Mouse (Mus musculus): ENCODE measurements at regions not wholly inside any gene's neighbourhood (a gene's known extent, or its start where the extent isn't known, plus 50 kb on each side); places are given as distances from the start of the nearest gene placed in this dataset.

DNA sequence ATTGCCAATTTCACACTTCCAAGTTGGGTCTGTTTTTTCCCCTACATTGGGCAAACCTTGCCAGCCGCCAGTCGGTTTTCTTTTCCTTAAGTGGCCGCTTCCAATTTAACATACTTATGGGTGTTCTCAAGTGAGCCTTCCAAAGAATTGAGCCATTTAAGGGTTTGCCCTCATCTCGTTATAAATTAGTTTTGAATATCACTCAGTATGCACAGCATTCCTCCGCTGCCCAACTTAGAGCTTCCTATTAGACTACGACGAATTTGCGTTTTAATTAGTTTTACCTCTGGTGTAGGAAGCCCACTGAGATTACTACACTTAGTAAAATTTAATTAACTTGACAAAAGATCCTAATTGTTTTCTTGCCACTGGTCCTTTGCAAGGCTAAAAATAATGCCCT, 209.9 kb downstream of the Cdh11 start:
- no peak for DNase-seq

DNA sequence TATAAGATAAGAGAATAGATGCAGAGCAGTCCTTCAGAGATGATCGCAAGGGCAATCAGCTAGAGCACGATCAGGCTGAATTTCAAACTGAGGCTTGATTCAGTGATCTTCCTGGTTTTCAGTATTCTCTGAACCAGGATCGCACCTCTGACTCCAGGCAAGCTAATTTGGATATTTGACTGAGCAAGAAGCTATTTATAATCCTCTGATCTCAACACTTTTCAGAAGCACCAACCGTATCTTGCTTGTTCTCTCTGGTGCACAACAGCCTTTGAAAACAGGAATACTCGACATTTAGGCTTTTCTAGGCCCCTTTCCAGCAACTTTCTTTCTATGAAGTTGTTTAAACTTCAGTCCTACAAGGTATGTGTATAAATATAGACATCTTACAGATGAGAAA, 217.7 kb downstream of the Cdh11 start:
- no peak for DNase-seq

DNA sequence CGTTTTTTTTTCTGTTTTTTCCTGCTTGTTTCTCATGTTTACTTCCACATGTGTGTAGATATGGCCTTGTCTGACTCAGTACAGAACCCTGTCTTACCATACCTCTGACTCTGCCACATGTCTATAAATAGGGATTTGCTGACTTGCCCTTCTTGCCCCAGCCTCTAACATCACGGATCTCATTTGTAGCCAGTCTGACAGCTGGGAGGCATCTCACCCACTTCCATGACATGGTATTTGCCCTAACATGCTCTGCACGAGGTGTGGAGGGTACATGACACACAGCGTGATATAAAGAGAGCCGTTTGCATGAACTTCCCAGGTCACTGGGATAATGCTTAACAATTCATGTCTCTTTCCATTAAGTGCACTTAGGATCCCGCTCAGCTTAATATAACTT, 231.2 kb downstream of the Cdh11 start:
- DNase-seq, result no peak

DNA sequence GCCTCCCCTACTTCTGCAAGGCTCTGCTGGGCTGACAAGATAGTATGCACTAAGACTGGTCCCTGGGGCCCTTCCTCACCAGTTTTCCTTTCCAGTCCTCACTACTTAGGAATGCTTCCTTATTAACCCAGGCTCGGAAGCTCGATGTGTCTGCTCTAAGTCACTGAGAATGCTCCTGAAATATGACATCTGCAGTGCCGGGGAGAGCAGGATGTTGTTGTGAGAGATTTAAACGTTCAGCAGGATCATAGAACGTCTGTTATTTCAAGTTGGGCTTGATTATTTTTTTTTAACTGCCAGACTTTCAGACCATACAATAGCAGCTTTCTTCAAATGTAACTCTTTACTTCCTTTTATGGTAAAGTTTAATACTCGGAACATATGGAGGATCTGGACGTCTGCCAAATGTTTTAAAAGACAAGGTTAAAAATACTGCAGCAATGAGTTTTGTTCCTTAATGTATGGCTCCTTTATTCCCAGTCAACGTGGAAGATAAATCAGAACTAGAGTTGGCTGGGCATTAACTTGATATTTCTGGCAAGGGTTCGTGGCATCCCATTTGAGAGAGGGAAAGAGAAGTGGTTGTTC, 232.0 kb downstream of the Cdh11 start:
- DNase-seq, result no peak

DNA sequence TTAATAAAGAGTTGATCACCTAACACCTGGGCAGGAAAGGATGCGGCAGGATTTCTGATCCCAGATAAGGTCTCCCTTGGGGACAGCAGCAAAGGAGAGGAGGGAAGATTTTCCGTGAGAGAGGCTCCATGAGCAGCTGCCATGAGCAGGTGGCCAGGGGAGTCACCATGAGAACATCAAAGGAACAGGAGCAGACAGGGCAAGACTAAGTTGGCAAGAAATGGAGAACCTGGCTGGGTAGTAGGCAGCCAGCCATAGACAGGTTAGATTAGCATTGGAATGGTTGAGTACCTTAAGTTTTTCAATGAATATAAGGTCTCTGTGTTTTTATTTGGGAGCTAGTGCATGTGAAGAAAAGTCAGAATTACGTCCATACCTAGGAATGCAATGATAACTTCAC, 246.6 kb downstream of the Cdh11 start:
- no peak for DNase-seq

DNA sequence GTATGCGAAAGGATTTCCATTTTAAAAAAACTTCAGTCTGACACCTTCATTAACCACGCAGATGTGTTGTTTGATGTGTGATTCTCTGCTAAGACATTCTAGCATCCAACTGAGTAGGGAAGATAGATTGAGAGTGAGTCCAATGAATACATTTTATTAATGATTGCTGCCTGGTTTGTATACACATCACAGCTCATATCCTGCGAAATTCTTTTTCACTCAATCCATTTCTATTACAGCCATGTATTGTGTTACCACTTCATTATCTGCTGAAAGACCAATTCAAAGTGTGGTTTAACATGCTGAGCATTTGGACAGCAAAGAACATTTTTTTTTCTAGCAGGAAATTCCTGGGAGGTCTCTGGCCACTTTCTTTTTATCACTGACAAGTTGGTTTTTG, 247.4 kb downstream of the Cdh11 start:
- DNase-seq, result no peak

DNA sequence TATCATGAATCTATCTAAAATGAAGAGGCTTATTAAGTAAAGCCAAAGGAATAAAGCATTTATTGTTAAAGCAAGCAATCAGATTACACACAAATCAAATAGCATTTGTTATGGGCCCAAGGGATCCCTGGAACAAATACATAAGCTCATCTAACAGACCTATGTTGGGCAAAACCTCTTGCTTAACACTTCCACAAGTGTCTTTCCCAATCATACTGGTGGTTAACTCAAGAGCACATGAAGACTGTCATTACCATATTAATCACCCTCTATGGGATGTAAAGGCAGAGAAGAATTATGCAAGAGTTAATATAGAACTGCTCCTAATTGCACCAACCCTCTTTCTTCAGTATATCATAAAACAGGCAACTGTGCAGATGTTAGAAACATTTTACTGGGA, 267.0 kb downstream of the Cdh11 start:
- no peak for DNase-seq

DNA sequence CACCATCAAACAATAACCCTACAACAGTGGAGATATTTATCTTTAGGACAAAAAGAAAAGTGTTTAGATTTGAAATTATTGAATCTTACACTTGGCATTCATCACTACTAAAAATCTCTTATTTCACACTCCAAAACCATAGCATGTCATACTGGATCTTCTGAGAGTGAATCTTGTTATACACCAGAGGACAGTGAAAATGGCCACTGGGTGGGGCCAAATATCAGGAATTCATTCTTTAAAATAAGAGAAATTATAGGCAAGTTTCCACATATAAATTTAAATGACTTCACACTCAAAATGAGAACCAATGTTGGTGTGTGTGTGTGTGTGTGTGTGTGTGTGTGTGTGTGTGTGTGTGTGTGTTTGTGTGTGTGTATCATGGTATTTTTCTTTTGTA, 269.7 kb downstream of the Cdh11 start:
- no peak for DNase-seq

DNA sequence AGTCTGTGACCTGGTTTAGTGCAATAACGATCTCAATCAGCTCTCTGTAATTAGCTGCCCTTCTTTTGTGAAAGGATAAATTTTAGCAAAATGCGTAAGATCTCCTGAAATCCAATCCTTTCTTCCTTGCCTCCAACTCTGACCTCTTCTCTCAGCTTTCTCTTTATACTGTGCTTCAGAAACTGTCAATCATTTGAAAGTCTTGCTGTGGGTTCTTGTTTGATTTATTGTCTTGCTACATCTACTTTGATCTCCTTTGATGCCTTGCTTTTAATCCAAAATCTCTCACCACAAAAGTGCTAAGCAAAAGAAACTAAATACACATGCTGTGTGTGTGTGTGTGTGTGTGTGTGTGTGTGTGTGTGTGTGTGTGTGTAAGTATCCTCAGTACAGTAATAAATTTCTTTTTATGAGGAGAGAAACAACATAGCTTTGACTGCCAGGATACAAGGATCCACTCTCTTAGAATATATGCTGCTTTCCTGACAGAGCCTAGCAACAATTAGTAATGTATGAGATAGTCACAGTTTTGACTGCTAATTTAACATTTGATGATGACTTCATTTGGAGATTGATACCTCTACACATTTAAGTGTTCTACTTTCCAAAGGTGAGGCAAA, 270.5 kb downstream of the Cdh11 start:
- DNase-seq, result no peak

DNA sequence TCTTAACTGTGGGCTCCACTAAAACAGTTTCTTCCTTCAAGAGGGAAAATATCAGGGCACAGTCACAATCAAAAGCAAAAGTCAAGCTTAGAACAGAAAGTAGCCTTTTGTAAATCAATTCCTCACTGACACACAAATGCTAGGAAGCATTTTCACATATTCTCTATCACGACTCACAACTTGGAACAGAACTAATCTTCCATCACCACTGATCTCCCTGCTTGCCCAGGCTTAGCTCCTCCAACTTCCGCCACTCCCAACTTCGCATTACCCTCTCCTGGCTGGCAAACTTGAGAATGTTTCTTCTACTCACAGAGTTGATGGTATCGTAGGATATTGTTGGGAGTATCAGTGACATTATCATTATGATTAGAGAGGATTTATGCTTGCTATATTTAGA, 284.7 kb downstream of the Cdh11 start:
- no peak for DNase-seq

DNA sequence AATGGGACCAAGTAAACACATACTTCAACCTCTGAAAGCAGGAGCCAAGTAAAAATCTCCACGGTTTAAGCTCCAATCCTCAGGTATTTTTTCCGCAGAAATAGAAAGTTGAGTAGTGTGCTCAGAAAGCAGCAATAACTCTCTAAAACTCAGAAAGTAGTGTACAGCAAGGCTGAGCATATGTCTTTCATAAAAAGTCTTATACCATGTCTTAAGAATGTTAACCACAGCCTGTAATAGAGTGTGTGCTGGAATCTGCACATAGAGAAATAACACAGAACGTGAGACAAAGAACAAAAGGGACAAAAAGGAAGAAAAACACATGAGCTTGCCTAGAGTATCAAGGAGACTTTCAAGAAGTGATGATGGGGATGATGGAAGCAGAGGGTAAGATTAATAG, 285.2 kb downstream of the Cdh11 start:
- no peak for DNase-seq

DNA sequence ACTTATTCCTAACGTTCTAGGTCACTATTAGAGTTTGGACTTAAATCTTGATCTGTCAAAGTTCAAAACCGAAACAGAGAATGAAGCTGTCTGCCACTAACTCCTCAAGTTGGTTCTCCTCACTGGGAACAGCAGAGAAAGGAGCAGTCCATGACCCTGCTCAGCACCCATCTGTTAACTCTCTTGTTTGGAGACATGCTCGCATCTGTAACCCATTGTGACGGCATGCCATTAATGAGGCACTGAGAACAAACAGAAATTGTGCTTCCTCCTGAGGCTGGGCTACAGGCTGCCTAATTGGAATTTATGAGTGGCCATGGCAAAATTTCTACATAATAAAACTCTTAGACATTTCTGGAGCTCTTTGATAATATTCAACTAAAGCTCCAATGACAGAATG, 286.4 kb downstream of the Cdh11 start:
- no peak for DNase-seq

DNA sequence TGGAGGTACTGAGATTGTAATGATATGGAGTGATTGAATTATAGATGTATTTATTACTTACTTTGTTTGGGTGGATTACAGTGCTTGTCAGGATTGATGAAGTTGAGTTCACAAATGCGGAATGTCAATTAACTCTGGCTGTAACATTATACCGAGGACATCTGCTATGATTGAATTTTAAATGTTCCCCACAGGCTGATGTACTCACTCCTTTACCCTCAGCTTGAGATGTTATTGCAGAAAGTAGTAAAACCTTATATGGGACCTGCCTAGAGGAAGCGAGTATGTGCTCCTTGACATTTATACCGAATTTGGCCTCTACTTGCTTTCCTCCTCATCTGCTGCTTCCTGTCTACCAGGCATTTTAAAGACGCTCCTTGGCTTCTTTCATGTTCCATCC, 288.3 kb downstream of the Cdh11 start:
- DNase-seq, result no peak

DNA sequence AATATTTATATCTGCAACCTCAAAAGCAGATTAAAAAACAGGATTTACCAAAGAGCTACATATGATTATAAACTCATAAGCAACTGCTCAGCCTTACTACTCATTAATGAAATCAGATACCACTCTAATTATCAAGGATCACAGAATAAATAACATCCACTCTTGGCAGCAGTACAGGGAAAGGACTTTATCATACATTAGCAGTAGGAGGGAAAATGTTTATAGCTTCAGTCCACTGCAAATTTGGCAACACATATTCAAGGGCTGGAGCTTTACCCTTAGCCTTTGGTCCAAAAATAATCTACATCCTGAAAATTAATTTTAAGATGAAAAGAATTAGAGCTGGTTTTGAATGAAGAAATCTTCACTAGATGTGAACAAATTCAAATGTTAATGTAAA, 288.7 kb downstream of the Cdh11 start:
- no peak for DNase-seq

DNA sequence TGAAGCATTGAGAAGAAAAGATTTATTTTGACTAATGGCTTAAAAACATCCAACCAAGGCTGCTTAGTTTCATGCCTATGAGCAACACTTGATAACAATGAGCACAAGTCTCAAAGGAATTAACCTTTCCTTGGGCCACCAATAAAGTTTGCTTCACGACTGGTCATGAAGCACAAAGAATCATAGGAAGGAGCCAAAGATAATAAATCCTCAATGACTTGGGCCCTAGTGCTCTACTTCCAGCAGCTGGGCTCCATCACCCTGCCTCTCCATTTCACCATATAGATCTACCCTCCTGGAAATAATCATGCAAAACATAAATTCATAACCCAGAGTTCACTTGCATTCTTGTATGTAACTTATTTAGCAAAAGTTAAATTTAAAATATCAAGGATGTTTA, 289.4 kb downstream of the Cdh11 start:
- DNase-seq, result no peak

DNA sequence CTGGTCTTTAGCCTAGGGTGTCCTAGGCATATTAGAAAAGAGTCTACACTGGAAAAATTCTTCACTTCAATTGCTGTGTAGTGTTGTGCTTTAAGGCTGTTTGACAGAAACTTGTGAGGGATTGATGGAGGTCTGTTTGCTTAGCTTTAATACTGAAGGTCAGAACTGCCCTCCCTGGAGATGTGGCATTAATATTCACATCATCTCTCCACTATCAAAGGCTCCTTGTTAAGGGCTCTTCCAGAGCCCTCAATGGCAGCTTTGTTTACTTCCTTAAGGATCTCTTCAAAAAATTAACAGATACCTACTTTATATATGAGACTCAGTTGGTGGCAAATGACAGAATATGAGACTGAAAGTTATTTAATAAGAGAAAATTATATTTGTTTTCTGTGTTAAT, 294.4 kb downstream of the Cdh11 start:
- DNase-seq, result no peak

DNA sequence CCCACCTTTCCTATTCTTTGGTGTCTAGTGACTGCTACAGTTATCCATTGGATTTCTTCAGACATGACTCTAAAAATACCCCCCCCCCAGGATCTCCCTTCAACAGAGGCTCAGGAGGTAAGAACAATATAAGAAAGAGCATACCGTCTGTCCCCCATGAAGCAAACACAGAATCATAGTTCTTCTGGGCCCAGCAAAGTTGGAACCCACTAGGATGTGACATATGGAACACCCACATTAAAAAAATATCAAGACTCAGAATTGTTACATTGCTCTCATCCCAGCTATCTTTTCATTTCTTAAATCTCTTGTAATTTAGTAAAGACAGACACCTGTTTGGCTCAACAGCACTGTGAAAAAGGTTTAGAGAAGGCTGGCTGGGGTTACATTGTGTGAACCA, 297.2 kb downstream of the Cdh11 start:
- DNase-seq, result no peak

DNA sequence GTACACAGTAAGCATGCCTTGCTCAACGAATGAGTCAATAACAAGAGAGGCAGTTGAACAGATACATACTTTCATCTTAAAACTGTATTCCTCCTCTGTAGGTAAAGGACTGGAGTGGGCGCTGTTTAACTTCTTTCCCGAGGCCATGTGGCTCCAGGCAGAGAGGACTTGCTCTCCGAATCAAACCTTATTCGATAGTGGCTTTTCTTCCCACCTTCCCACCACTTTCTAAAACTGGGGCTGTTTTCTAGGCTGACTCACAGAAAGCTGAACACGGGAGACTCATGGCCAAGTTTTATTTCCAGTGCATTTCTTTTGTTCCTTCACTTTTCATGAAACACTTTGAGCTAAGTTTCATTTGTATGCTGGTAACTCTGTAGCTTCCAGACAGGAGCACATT, 297.6 kb downstream of the Cdh11 start:
- no peak for DNase-seq

DNA sequence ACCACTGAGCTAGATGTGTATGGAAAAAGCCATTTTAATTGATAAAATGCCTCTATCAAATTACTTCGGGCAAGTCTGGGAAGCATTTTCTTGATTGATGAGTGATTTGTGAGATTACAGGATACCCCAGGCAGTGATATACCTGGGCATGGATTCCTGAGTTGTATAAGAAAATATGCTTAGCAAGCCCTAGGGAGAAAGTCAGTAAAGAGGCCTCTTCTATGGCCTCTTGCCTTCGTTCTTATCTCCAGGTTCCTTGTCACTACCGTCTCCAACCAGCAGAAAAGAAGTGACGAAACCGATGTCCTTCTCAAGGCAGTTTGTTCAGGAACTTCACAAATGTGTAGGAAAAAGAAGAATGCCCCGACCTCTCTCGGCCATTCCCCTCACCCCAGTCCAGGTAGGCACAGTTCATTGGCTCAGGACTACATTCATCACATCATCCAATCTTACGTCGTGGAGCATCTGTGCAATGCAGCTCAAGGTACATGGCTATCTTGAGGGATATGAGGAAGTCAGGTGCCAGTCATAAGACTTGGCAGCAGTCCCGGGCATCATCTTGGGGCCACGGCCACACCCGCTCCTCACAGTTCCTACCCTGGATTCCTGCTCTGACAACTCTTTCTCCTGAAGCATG, 310.2 kb downstream of the Cdh11 start:
- DNase-seq, result no peak

DNA sequence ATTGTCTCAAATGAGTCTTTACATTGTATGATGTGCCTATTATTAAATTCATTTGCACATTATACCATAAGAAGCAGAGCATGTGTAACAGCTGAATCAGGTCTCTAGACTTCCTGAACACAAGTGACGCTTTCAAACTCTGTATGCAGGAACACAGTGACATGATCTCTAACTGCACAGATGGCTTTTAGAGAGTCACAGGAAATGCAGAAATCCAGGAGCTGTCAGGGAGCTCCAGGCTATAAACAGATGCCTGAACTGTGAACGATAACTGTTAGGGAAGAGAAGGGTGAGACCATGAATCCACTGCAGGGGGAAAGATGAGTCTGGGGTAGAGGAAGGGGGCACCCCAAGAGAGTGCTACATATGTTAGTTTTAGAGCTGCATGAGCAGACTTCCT, 311.2 kb downstream of the Cdh11 start:
- no peak for DNase-seq

DNA sequence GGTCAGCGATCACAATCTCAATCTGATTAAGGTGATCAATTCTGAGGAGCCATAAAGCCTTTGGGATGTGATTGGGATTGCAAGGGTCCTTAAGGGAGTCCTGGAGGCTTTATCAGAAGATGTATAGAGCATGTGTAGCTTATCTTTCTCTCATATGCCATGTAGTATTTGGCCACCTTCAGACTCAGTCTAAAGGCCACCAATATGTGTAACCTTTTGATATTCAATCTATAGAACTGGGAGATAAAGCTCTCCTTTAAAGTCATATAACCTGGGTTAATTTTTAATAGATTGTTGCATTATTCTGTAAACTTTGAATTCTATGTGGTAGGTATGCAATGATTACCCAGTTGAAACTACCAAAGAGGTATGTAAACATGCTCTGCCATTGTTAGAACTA, 314.1 kb downstream of the Cdh11 start:
- DNase-seq, result no peak

DNA sequence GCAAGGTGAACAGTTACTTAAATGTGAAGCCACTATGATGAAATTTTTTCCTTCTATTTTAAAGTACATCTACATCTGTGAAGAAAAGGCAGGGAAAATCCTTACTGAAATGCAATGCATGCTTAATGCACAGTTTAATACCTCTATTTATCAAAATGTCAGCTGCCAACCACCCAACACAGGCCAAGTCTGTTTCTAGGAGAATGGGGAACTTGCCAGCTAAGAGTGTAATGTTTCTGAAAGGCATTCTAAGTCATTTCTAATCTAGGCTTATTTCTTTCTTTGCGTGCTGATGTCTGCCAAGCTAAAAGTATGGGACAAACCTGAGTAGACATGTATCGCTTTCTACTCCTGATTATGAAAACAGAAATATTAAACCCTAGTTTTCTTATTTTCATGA, 322.8 kb downstream of the Cdh11 start:
- DNase-seq, result no peak

DNA sequence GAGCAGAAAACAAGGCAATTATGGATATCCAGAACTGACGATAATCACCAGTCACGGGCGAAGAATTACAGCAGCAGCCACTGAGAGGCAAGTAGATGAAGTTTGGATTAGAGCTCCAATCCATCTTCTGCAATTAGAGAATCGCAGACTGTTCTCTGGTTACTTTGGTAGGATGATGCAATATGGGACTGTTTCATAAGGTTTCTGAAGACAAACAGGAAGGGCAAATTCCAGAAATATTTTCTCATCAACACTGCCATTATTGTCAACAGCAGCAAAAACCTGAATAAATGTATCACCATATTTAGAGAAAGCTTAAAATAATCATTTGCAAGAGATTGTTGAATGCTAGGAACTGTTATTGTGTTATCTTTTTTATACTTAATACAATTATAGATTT, 342.4 kb downstream of the Cdh11 start:
- DNase-seq, result no peak

DNA sequence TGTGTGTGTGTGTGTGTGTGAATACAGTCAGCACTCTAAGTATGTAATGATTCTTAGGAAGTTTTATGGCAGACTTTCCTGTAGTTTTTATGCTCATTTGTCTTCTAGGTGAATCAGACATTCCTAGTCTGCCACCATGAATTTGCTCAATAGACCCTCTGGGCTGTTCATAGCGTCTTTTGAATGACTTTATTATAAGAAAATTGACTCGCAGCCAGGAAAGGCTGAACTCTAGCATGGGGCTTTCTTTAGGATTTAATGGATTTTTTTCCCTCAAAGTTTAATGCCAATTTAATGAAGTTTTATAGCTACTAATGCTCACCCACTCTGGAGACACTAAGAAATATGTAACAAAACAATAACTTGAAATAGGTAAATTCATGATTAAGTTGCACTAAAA, 363.6 kb downstream of the Cdh11 start:
- DNase-seq, result no peak

DNA sequence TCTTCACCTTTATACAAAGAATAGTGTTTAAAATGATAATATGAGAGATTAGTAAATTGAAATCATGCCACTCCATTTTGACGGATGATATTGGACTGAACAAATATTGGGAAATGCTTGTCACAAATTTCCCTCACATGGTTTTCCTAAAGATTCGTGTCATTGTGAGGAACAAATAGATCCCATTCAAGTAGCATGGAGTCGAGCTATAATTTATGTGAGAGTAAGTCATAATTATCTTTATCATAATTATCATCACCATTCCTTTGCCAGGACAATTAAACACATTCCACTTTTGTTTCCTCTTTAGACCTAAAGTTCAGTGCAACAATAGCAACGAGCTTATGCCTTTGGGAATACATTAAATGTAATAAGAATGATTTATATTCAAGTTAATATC, 370.5 kb downstream of the Cdh11 start:
- no peak for DNase-seq
